Mouse (Mus musculus) granulocyte monocyte progenitor cell, adult 5-6 weeks (primary cell): ENCODE measurements around the gene Nln. TPM values are rescaled to one million over a fixed set of nuclear protein-coding genes. Genes with fewer than 3 reads are reported as not detected.
A peak's percentile ranks its signal among the peaks of the same experiment; 100 is the strongest.

ENCODE experiments used
- ATAC-seq: replicated peaks from 2 replicates; pipeline ENCODE4 v1.8.0; 2016; ENCODE audit warnings: mild to moderate bottlenecking, moderate TSS enrichment, inconsistent platforms; ENCODE audit not compliant: poor library complexity, severe bottlenecking
- total RNA-seq, 2 experiments: library from RNA; stranded (forward) in 1 of 2; stranded (reverse) in 1 of 2; fragments of 200-712, 200-1000 nt in 1 of 2; fragments of >200 nt in 1 of 2; fragmentation: Nextera tagmentation in 1 of 2; gene quantifications; 2 replicates each; pipeline ENCODE4 v1.2.3; 2014 to 2017

Gene Nln
- total RNA-seq, 2 experiments from 2014 or later: 36.5 to 45.8 TPM

DNA sequence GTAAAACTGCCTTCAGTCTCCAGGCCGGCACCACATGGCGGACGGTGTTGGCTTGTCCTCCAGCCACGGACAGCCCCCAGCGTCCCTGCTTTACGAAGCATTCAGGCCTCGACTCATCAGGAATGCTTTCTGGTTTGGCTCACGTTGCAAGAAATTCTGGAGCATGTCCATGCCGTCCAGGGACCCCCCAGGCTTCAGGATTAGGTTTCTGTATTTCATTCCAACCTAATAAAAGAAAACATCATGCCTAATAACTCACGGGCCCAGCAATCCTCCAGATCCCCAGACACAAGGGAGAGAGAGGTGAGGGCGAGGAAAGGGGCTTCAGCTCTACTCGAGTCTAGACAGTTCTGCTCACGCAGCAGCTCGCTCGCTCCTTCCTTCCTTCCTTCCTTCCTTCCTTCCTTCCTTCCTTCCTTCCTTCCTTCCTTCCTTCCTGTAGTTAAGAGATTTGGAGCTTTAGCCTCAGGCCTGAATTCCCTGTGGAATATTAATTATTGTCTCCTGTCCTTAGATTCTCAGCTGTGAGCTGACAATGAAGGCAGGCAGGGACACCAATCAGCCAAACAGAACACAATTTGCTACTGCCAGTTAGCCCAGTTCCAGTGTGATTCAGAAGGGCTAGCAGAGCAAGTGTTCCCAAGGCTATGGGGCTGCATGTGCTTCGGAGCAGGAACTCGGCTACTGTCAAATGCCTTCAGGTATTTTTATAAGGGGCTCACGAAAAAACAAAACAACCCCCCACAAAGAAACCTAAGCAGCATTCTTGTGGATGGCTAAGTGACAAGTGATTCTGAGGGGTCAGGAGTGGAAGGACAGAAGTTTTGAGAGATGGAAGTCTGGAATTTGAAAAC is 84.3 kb downstream of the Nln start:
- no peak for ATAC-seq

DNA sequence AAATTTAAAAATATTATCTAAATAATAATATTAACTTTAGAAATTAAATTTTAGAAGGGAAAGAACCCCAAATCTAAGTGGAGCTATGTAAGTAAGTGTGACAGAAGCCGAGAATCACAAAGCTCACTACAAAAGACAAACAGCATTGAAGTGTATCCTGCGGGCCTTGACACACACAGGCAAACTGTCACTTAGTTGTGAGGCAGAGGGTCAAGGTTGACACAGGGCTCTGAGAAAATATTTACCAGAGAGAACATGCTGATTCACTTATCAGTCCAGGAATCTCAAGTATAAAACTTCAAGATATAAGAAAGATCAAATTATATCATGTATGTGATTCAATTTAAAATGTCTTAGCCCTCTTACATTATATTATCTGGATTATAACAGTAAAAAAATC is 85.1 kb downstream of the Nln start:
- no peak for ATAC-seq

DNA sequence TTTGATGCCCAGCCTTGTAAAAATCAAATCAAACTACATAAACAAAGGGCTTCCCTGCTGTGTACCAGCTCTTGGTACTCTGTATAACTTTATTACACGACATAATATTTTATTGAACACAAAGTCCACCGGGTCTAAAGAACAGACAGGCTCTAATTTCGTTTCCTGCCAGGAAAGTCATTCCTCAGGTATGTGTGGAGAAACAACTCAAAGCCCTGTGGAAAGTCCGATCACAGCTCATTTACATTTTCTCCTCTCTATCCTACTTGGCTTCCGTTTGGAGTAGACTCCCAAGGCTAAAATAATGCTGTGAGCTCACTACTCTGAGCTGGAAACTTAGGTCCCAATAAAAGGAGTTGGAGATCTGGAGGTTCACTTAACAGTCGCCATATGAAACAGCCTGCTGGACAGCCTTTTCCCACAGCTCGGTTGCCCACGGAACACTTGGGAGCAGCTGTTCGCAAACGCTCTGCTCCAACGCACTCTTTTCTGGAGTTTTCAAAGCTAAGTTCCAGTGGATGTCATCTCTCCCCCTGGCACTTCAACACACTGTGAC is 86.0 kb downstream of the Nln start:
- no peak for ATAC-seq

DNA sequence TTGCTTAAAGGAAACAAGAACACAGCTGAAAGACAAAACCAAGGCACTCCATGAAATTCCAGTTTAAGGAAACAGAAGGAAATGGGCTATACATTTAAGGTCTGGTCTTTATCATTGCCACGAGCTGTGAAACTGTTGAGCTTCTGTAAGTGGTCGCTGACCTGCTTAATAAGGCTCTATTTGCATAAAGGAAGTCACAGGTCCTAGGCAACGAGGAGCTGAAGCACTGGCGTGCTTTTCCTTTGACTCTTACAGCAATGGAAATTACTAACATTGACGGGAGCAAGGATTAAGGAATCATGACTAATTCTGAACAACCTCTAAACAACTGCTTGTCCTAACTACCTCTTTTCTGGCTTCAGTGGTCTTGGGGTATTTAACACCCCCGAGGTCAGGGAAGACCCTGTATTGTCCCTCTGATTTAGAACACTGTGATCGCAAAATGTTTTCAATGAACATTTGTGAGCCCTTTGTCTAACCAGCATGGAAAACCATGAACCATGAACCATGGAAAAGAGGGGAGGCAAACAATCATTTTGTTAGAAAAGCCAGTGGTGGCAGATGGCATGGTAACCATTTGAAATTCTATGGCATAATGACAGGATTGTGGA is 90.8 kb downstream of the Nln start:
- ATAC-seq: no peak

DNA sequence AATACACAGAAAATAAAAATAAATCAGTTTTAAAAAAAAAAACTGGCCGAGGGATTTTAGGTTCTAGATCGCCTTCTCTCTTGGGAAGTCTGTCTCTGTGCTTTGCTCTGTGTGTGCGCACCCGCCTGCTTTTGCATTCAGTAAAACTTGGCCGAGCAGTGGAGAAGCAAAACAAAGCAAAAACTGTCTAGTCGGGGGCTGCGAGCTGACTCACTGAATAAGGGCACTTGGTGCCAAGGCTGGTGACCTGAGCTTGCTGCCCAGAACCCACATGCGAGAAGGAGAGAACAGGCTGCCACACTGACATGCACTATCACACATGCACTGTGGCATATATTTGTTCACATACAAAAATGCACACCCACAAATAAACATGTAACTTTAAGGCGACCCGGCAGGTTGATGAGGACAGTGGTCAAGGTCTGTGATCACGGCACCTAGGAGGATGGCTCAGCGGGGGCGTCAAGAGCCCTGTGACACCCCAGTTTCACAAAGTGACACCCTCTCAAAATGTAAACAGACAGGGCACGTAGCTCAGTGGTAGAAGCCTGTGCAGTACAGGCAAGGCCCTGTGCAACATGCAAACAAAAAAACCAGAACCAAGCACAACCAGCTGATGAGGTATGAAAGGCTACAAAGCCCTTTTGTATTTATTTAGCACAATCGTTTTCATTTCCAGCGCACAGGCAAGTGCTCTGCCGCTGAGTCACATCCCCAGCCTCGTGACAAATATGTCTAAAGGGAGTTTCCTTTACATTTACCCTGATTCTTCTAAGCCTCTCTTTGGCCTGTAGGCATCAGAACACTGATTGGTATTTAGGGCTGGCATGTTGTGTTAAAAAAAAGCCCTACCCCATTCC is 93.9 kb downstream of the Nln start:
- no peak for ATAC-seq

DNA sequence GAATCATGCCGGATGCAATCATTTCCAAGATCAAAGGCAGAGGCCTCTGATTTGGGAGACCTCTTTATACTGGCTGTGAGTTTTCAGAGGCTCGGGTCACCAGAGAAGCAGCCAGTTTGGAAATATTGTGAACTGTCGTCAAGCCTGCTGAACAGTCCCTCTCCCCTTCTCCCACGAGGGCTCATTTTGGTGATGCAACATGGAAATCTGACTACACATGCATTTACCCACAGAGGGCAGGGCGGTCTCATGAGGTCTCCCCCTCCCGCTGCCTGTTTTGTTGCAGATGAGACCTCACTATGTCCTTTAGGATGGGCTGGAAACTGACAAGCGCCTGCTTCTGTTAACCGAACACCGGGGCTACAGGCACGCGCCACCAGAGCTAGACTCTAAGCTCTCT is 95.4 kb downstream of the Nln start:
- peak; percentile 89 for ATAC-seq

DNA sequence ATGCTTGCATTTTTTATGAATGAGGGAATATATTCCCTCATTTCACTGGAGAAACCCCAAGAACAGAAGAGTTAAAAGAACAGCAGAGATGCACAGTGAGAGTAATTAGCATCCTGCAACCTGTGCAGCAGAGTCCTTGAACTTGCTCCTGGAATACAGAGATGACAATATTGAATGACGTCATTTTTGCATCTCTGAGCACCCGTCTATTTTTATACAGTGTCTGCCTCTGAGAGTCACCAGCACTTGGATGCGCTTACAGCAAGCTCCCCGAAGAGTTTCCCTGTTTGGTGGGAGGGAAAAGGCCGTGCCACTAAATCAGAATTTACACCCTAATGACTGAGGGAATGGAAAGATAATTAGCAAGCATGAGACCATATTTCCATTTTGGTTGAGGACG is 96.0 kb downstream of the Nln start:
- no peak for ATAC-seq

DNA sequence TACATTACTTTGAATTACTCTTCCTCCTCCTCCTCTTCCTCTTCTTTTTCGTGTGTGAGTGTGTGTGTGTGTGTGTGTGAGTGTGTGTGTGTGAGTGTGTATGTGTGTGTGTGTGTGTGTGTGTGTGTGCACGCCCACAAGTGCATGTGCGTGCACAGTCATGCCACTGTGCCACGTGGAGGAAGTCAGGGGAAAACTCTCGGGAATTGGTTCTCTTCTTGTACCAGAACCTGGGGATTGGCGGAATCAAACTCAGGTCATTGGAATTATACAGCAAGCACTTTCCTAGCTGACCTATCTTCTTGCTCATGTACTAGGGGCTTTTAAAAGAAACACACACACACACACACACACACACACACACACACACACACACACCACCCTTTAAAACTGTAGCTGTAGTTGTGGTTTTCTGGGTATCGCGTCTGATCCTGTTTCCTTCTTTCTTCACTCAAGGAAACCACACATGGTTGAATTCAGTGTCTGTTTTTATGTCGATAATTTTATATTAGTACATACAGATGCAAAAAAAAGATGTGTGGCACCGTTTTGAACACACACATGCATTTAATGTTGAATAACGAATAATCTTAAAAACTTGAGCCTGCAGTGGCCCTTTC is 97.1 kb downstream of the Nln start:
- ATAC-seq: peak; percentile 64

DNA sequence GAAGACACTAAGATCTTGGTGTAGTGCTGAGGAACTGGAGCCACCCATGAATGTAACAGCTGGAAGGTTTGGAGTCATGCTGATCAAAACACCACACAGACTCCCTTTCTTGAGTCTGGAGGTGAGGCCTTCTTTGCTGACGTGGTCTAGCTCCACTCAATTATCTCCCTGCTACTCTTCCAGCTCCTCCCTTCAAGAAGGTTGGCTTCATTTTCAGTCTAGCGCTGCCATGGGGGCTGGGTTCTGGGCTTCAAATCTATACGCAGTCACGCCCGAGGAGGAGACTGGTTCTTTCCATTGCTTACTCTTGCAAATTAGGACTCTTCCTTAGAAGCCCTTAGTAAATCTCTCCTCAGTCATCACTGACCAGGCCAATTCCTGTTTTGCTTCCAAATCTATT is 98.1 kb downstream of the Nln start:
- no peak for ATAC-seq

DNA sequence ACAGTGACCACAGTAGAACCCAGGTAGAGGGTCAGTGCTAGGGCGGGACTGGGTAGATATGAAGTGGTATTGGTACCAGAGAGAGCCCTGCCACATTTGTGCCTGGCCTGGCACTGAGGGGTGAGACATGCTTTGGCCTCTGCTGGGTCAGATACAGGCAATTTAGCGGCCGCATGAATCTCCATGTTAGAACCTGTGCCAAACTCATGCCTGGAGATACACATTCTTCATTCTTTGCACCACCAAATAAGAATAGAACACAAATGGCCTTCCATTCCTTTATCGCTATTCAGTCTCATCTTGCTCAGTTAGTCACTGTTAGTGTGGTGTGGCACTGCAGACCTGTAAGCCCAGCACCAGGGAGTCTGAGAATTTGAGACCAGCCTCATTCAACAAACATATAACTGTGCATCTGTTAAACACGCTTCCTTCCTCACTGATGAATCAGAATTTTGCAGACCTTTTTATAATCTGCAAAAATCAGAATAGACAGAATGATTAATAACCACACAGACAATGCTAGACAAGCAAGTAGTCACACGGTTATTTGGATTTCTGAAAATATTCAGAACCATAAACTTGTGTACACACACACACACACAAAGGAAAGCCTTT is 104.1 kb downstream of the Nln start:
- no peak for ATAC-seq

DNA sequence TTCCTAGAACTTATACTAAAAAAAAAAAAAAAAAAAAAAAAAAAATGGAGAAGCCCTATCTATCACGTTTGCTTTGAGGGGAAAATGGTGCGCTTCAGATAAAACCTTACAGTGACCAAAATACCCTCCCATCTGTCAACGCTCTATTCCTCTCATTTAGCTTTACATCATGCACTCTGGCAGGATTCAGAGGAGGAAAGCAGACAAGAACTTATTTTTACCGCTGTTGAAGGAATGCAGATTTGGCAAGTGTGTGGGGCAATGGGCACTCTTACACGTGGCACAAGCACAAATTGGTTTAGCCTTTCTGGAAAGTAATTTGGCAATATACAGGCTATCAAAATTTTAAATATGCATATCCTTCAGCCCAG is 115.3 kb downstream of the Nln start:
- ATAC-seq: no peak

DNA sequence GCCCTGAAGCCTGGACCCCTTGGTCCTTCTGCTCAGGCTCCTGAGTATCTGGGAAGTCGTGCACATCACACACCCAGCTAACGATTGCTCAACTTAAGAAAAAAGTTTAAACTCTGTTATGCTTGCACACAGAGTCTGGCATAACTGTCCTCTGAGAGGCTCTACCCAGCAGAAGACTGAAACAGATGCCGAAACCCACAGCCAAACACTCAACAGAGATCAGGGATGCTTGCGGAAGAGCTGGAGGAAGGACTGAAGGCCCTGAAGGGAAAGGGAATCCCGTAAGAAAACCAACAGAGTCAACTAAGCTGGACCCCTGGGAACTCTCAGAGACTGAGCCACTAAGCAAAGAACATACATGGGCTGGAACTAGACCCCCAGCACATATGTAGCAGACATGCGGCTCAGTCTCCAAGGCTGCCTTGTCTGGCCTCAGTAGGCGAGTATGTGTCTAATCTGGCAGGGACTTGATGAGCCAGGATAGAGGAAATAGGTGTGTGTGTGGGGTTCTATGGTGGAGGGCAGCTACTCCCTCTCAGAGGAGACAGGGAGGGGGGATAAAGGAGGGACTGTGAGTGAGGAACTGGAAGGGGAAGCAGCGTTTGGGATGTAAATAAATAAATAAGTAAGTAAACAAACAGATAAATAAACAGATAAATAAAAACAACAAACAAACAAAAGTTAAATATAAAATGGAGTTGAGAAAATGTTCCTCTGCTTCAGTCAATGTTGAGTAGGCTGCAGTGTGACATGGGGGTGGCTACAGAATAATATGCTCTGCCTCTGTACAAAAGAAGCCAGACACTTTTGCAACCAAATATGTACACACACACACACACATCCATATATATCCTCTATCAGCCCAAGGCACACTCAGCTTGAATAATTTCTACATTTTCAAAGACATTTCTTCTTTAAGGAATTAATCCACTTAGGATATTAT is 116.0 kb downstream of the Nln start:
- ATAC-seq: peak; percentile 50; the same call in 1 of the 2 replicates

DNA sequence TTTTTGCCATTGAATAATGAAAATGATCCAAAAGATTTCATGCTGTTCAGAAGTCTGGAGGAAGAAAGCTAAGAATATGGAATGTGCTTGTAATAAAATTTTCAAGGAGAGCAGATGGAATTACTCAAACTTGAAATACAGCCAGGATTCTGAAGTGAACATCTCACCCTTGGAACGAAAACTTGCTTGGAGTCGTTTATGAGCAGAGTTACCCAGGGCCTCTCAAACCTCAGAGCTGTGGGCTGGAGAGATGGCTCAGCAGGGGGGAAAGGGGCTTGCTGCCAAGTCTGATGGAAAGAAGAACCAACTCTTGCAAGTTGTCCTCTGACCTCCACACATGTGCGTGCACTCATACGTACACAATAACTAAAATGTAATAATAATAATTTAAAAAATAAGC is 122.8 kb downstream of the Nln start:
- ATAC-seq: peak; percentile 52

DNA sequence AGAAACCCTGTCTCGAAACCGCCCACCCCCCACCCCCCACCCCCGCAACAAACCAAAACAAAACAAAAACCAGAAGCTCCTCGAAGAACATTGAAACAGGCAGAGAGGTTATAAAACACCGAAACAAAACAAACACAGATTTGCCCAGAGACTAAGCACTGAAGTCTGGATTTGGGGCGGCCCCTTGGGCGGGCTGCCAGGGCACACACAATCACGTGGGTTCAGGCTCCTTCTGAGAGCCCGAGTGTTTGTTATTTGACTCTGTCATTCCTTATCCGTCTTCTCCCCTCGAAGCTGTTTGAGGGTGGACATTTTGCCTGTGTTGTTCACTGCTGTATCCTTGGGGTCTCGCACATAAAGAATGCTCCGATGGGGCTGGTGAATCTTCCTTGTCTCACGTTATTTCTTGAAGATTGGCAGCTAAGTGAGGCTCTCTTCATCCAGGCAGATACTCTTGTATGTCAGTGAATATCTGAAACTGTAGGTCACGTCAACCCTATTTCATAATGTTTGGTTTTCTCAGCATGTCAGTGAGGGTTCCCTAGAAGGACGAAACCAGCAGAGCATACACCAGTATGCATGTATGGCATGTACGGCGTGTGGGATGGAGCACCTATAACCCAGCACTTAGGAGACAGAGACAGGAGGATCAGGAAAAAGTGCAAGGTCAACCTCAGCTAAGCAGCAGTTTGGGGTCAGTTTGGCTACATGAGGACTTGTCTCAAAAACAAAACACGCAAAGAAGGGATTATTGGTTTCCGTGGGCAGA is 123.7 kb downstream of the Nln start:
- no peak for ATAC-seq

DNA sequence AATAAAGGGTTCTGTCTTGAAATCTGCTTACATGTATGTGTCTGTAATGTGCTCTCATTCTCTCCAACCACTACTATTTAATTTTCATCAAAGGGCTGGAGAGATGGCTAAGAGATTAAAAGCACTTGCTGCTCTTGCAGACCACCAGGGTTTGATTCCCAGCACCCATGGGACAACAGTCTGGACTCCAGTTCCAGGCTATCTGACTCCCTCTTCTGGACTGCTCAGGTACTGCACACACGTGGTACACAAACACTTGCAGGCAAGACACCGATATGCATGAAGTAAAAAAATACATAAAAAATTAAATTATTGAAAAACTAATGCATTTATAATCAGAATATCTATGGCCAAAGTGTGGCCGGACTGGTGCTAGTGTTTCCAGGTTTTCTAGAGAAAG is 127.0 kb downstream of the Nln start:
- ATAC-seq: no peak

DNA sequence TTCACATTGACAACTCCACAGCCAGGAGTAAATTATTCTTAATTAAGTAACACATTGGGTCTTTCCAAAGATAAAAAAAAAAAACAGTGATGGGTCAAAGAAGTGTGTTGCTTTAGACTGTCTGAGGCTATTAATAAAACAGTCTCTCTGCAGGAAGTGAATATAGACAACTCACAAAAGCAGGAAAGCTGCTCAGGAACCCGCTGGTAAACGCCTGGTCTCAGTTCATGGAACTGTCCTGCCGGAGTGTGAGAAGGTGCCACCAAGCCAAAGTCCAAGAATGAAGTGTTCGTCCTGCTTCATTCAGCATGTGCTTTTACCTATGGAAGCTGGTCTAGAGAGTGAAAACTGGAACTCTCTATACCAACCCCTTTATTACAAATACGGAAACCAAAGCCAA is 129.0 kb downstream of the Nln start:
- no peak for ATAC-seq

DNA sequence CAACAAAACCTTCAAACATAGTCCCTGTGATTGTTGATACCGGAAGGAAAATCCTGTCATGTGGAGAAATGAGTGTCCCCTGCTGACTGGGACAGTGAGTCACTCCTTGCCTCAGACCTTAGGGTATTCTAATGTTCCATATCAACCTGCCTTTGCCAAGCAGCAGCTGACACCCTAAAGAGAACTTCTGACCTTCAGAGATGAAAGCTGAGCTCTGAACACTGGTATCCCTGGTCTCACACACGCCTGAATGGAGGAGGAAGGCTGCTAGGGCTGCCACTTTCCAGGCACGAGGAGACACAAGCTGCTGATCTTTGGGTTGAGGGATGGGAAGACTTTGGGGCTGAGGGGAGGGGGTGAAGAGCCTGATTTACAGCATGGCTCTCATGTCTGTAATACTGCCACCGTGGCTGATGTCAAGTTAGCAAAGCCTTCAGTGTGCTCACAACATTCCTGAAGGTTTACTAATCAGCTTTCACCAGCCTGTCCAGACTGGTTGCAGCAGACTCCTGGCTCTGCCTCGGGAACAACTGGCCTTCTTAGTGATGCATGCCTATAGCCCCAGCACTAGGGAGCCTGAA is 131.0 kb downstream of the Nln start:
- ATAC-seq: no peak

DNA sequence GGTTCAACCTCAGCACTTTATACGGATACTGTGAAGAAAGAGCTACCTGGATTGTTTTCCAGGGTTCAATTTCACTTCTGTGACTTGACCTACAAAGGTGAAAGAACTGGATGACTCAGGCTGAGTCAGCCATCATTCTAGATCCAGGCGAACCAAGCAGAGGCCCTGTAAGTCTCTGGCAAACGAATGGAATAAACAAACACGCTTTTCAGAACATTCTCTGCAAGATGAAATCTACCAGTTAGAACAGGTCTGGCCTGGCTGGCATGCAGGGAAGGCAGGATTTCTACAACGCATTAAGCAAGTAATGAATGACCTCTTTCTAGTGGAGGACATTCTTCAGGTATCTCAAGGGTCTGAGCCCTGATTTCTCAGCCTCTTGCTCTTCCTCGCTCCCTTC is 131.6 kb downstream of the Nln start:
- ATAC-seq: no peak
